Mouse (Mus musculus) adrenal gland, postnatal 14 days (tissue): ENCODE results near the gene Pof1b. TPM values are rescaled to one million over a fixed set of nuclear protein-coding genes. Genes with fewer than 3 reads are reported as not detected.

ENCODE experiments used
- DNase-seq: peaks from one replicate; pipeline ENCODE4 v3.0.0; 2021; ENCODE audit warnings: mixed read lengths
- long read RNA-seq, 2 experiments: library from polyadenylated mRNA; stranded (forward); transcript quantifications; one replicate each; pipeline ENCODE4 v2.0.0; 2021
- total RNA-seq: library from RNA; stranded (reverse); gene quantifications from 2 replicates; pipeline ENCODE4 v1.2.3, GENCODE M21; 2021

The Pof1b gene
- not detected in 2 replicates for total RNA-seq
- long read RNA-seq, experiment 1: 0 reads
- long read RNA-seq, experiment 2: 0 reads

DNA sequence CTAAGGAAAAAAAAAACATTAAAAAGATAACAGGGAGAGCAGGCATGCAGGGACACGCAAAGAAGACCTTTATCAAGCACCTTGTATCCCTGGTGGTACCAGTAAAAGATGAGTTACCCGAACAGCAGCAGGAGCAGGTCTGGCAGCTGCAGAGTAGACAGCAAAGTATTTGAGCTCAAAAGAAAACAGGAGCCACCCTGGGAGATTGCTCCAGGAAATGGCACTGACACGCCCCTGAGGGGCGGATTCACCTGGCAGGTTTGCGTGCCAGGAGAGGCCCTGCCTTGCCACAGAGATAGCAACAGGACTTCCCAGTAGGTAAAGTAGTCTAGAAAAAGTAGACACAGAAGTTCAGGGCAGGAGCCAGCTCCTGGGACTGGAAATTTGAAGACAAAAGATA is at the start of gene Pof1b:
Pof1b (minus strand) TSS at position 144 of the 400 bp plus-strand sequence.
- no peak for DNase-seq

- no peak for DNase-seq
Observed at GRCm38 (mm10) chrX:112716587-112716986, 18.1 kb upstream of the Pof1b start.

- DNase-seq: no peak
Observed at GRCm38 (mm10) chrX:112694392-112694791, 4.1 kb downstream of the Pof1b start.

- no peak for DNase-seq
Observed at GRCm38 (mm10) chrX:112680605-112681004, 17.8 kb downstream of the Pof1b start.

DNA sequence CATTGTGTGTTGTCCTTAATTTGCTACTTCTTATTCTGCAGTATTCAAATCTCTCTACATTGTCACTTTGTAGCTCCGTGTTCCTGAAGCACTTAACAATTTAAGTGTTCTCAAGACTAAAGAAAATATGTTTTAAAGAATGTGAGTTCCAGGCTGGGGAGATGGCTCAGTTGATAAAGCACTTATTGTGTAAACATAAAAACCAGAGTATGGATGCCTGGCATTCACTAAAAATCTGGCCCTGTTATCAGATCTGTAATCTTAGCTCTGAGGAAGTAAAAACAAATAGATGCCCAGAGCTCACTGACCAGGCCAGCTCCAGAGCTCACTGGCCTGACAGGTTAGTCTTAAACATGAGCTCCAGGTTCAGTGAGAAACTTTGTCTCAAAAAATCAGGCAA is 22.9 kb downstream of the Pof1b start:
- no peak for DNase-seq

- peak; percentile 9 for DNase-seq
Observed at GRCm38 (mm10) chrX:112601306-112602120, 96.9 kb downstream of the Pof1b start.

GRCm38 (mm10) chrX:112600511-112601305 is 97.7 kb downstream of the Pof1b start, which contains the start of gene Zfp711:
TSS of gene Zfp711 (plus strand) at chrX:112600526.
- DNase-seq: peak; percentile 38

Other genes starting within 250 kb of the Pof1b start
- gene 2010106E10Rik, start 203.4 kb downstream of the Pof1b start, total RNA-seq: not detected in 2 replicates
- 1.3 and 1.5 TPM in 2 replicates for gene Zfp711, start 98.1 kb downstream of the Pof1b start, total RNA-seq